Mouse (Mus musculus): ENCODE data around the gene Rex1bd. TPM values are rescaled to one million over a fixed set of nuclear protein-coding genes. Genes with fewer than 3 reads are reported as not detected.
A peak's percentile ranks its signal among the peaks of the same experiment; 100 is the strongest.
"Not testable (repeated sequence)": the region's sequence is repeated elsewhere in the genome, so short reads cannot be mapped to it uniquely, and the experiment has no call there.

Gene Rex1bd
- polyA plus RNA-seq, 1 experiment from 2014 or later, result 115 TPM

GRCm38 (mm10) chr8:70511174-70511573, 4.6 kb upstream of the Rex1bd start:
- H3K9me3 ChIP-seq (replicated peaks); H3K27me3 ChIP-seq (replicated peaks); ATAC-seq (ENCODE audit: insufficient number of reproducible peaks, low FRiP score): not testable (repeated sequence)
- H3K27ac ChIP-seq (ENCODE audit: poor library complexity, severe bottlenecking), result peak overlapping the region; percentile 97; the same call in 1 of the 2 replicates
- peaks cover 58% of the 10 kb centered on the region for H3K36me3 ChIP-seq
- 79% methylated on average over 6 of the region's 6 CpGs for WGBS
- peak overlapping the region; percentile 85 for H3K4me3 ChIP-seq
- H3K4me1 ChIP-seq (replicated peaks), result peaks cover 30% of the 10 kb centered on the region
- peak overlapping the region; percentile 98 for H3K9ac ChIP-seq
- peak overlapping the region; percentile 83 for H3K4me2 ChIP-seq

- no peaks in the 10 kb centered on the region for H3K27me3 ChIP-seq (replicated peaks)
- peak within 1 kb of the TSS; percentile 98 for H3K9ac ChIP-seq
- ATAC-seq (ENCODE audit: insufficient number of reproducible peaks, low FRiP score), result peak; percentile 87
- peaks cover 37% of the 10 kb centered on the region for H3K4me1 ChIP-seq (replicated peaks)
- peak within 1 kb of the TSS; percentile 83 for H3K4me2 ChIP-seq
- peak within 1 kb of the TSS; percentile 85 for H3K4me3 ChIP-seq
- WGBS, result under 1% methylated on average over 74 of the region's 74 CpGs
- peaks cover 50% of the 10 kb centered on the region for H3K36me3 ChIP-seq
- H3K27ac ChIP-seq (ENCODE audit: poor library complexity, severe bottlenecking), result peak within 1 kb of the TSS; percentile 97
- no peaks in the 10 kb centered on the region for H3K9me3 ChIP-seq (replicated peaks)
Measured at GRCm38 (mm10) chr8:70510228-70510915, 3.8 kb upstream of the Rex1bd start, which contains the start of gene Uba52. Gene Uba52, minus strand, starts transcription at chr8:70510801.

DNA sequence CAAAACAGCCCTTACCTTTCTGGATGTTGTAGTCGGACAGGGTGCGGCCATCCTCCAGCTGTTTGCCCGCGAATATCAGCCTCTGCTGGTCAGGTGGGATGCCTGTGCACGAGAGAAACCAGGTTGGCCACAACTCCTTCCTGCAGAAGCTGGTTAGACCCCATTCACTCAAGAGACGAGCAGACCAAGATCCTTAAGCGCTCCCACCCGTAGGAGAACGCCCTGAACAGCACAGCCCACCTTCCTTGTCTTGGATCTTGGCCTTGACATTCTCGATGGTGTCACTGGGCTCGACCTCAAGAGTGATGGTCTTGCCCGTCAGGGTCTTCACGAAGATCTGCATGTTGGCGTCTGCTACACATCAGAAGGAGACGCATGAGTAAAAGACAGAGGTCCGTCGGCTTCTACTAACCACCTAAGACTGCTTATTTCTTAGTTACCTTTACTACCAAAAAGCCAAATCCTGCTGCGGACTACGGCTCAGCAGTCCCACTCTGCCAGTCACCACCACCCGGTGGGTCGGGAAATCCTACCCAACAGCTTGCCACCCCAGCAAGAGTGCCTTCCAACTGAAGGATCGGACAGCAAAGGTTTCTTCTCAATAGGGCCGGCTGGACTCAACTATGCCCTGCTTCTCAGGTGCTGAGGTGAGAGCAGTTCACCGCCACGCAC, 2.9 kb upstream of the Rex1bd start:
- Histone ChIP-seq H3K4me1 (replicated peaks) (peaks cover 38% of the 10 kb centered on the region), H3K36me3 (peaks cover 42% of the 10 kb centered on the region)
- 9% methylated on average over 25 of the region's 25 CpGs for WGBS

GRCm38 (mm10) chr8:70507027-70507393, 458 bp upstream of the Rex1bd start:
- no peak for ATAC-seq (ENCODE audit: insufficient number of reproducible peaks, low FRiP score)
- Histone ChIP-seq H3K4me3 (0 out of 2 replicates have a peak overlapping the region, but pooled peaks have one; percentile 74), H3K4me2 (peak overlapping the region; percentile 82; the same call in 1 of the 2 replicates), H3K36me3 (peaks cover 22% of the 10 kb centered on the region), H3K27me3 (replicated peaks) (peaks cover 22% of the 10 kb centered on the region), H3K9me3 (replicated peaks) (no peaks in the 10 kb centered on the region), H3K27ac (ENCODE audit: poor library complexity, severe bottlenecking) (peak overlapping the region; percentile 31; the same call in 1 of the 2 replicates), H3K9ac (no peak overlapping the region), H3K4me1 (replicated peaks) (peaks cover 46% of the 10 kb centered on the region)
- WGBS, result 54% methylated on average over 5 of the region's 5 CpGs

More for the DNA sequence above, 2.9 kb upstream of the Rex1bd start:
- Histone ChIP-seq H3K27ac (ENCODE audit: poor library complexity, severe bottlenecking) (peak overlapping the region; percentile 97), H3K9ac (peak overlapping the region; percentile 98), H3K4me3 (peak overlapping the region; percentile 85), H3K4me2 (peak overlapping the region; percentile 83), H3K27me3 (replicated peaks) (no peaks in the 10 kb centered on the region), H3K9me3 (replicated peaks) (no peaks in the 10 kb centered on the region)
- ATAC-seq (ENCODE audit: insufficient number of reproducible peaks, low FRiP score), result no peak

DNA sequence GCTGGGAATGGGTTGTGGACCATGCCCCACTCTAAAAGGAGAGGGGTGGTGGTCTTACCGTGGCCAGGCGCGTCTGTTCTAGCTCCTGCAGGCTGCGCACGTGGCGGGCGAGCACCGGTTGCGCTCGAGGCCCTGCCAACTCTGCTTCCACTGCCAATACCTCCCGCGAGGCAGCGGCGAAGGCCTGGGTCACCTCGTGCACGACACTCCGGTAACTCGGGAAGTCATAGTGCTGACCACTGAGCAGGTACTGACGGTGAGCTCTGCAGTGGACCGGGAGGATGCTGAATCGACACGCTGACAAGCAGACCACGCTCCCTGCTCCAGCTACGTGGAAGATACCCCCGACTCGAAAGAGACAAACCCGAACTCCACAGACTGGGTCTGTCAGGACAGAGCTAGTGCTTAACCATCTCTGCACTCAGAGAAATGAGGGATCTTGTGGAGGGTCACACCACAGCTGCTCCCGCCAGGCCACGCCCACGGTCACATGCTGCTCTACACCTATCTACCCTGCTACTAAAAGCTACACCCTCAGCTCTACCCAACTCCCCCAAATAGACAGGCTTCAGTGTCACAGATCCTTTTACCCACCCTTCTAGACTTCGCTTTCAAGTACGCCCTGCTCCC, 739 bp downstream of the Rex1bd start:
- H3K4me1 ChIP-seq (replicated peaks), result peaks cover 50% of the 10 kb centered on the region
- peak; percentile 24 for ATAC-seq (ENCODE audit: insufficient number of reproducible peaks, low FRiP score)
- peaks cover 22% of the 10 kb centered on the region for H3K36me3 ChIP-seq

GRCm38 (mm10) chr8:70504851-70505250, 1.7 kb downstream of the Rex1bd start:
- H3K27ac ChIP-seq (ENCODE audit: poor library complexity, severe bottlenecking), result no peak overlapping the region
- H3K4me1 ChIP-seq (replicated peaks), result peaks cover 57% of the 10 kb centered on the region
- no peak overlapping the region for H3K4me2 ChIP-seq
- no peaks in the 10 kb centered on the region for H3K9me3 ChIP-seq (replicated peaks)
- H3K27me3 ChIP-seq (replicated peaks), result peaks cover 43% of the 10 kb centered on the region
- no peak overlapping the region for H3K9ac ChIP-seq
- peaks cover 22% of the 10 kb centered on the region for H3K36me3 ChIP-seq
- ATAC-seq (ENCODE audit: insufficient number of reproducible peaks, low FRiP score), result no peak
- WGBS, result 73% methylated on average over 3 of the region's 3 CpGs
- H3K4me3 ChIP-seq, result no peak overlapping the region

More for the DNA sequence above, 739 bp downstream of the Rex1bd start:
- 38% methylated on average over 32 of the region's 32 CpGs for WGBS
- H3K27me3 ChIP-seq (replicated peaks), result peaks cover 34% of the 10 kb centered on the region
- no peaks in the 10 kb centered on the region for H3K9me3 ChIP-seq (replicated peaks)
- H3K4me2 ChIP-seq, result peak overlapping the region; percentile 82
- H3K9ac ChIP-seq, result peak overlapping the region; percentile 91
- peak overlapping the region; percentile 91; the same call in 1 of the 2 replicates for H3K27ac ChIP-seq (ENCODE audit: poor library complexity, severe bottlenecking)
- H3K4me3 ChIP-seq, result peak overlapping the region; percentile 74

DNA sequence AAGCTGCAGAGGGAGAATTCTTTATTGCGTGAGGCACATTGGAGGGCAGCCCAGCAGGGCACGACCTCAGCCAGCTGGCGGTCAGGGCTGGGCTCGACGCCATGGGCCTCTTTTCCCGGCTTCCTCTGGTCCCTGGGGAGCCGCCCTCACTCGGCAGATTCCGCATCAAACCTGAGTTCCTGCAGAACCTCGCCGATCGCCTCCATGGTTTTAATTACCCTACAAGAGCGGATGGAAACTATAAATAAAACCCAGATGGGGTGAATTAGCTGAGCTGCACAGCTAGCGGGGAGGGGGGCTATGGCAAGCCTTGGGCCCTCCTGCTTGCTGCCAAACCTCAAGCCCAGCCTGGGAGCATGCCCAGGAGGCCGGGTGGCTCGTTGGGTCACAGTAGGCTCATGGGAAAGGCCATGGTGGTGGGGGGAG, 2.2 kb downstream of the Rex1bd start:
- Histone ChIP-seq H3K9me3 (replicated peaks) (no peaks in the 10 kb centered on the region), H3K4me2 (no peak overlapping the region), H3K9ac (no peak overlapping the region), H3K36me3 (peaks cover 22% of the 10 kb centered on the region), H3K4me3 (no peak overlapping the region), H3K4me1 (replicated peaks) (peaks cover 56% of the 10 kb centered on the region), H3K27ac (ENCODE audit: poor library complexity, severe bottlenecking) (no peak overlapping the region), H3K27me3 (replicated peaks) (peaks cover 49% of the 10 kb centered on the region)
- WGBS, result 69% methylated on average over 16 of the region's 16 CpGs
- ATAC-seq (ENCODE audit: insufficient number of reproducible peaks, low FRiP score), result no peak

DNA sequence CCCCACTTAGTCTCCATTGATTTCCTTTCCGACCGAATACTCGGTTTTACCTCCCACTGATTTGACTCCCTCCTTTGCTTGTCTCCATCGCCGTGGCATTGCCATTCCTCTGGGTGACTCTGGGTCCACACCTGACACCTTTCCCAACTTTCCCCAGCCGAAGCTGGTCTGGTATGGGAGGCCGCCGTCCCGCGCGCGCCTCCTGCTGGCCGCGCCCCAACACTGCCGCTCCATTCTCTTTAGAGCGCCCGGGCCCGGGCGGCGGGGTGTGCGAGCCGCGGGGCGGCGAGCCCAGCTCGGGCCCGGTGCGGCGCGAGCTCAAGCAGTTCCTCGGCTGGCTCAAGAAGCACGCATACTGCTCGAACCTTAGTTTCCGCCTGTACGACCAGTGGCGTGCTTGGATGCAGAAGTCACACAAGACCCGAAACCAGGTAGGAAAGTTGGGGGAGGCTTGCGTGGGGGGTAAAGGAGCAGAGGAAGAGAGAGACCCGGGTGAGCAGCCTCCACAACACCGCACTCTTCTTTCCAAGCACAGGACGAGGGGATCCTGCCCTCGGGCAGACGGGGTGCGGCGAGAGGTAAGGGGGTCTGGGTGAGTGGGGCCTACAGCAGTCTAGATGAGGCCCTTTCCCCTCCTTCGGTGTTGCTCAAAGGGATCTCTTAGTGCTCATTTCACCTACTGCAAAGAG, 3.3 kb downstream of the Rex1bd start:
- 13% methylated on average over 46 of the region's 46 CpGs for WGBS
- peak overlapping the region; percentile 27 for H3K4me2 ChIP-seq
- peaks cover 12% of the 10 kb centered on the region for H3K36me3 ChIP-seq
- no peak for ATAC-seq (ENCODE audit: insufficient number of reproducible peaks, low FRiP score)
- H3K4me3 ChIP-seq, result no peak overlapping the region
- H3K4me1 ChIP-seq (replicated peaks), result peaks cover 46% of the 10 kb centered on the region
- H3K27ac ChIP-seq (ENCODE audit: poor library complexity, severe bottlenecking), result no peak overlapping the region
- H3K9me3 ChIP-seq (replicated peaks), result no peaks in the 10 kb centered on the region
- peaks cover 60% of the 10 kb centered on the region for H3K27me3 ChIP-seq (replicated peaks)
- no peak overlapping the region for H3K9ac ChIP-seq

DNA sequence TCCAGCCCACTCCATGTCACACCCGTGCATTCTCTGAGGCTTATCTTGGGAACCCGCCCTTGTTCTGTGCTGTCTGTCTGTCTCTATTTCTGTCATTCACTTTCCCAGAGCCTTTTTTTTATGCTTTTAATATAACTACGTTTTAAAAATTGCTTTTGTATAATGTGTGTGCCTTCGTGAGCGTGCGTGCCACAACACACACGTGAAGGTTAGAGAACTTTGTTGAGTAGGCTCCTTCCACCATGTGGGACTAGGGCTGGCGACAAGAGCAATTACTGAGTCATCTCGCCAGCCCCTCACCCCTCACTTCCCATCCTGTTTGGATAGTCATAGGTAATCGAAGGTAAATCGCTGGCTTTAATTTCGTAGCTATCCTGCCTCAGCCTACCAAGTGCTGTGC, 4.0 kb downstream of the Rex1bd start:
- H3K9me3 ChIP-seq (replicated peaks), result no peaks in the 10 kb centered on the region
- H3K4me3 ChIP-seq, result peak overlapping the region; percentile 7; the same call in 1 of the 2 replicates
- no peak overlapping the region for H3K27ac ChIP-seq (ENCODE audit: poor library complexity, severe bottlenecking)
- H3K4me2 ChIP-seq, result peak overlapping the region; percentile 53
- ATAC-seq (ENCODE audit: insufficient number of reproducible peaks, low FRiP score), result no peak
- H3K27me3 ChIP-seq (replicated peaks), result peaks cover 66% of the 10 kb centered on the region
- WGBS, result 29% methylated on average over 12 of the region's 12 CpGs
- no peak overlapping the region for H3K9ac ChIP-seq
- H3K4me1 ChIP-seq (replicated peaks), result peaks cover 46% of the 10 kb centered on the region
- peaks cover 6% of the 10 kb centered on the region for H3K36me3 ChIP-seq

GRCm38 (mm10) chr8:70501820-70502529, 4.6 kb downstream of the Rex1bd start:
- Histone ChIP-seq H3K9me3 (replicated peaks) (no peaks in the 10 kb centered on the region), H3K27me3 (replicated peaks) (peaks cover 72% of the 10 kb centered on the region), H3K4me1 (replicated peaks) (peaks cover 44% of the 10 kb centered on the region), H3K36me3 (peaks cover under 1% of the 10 kb centered on the region), H3K4me3 (peak overlapping the region; percentile 7), H3K4me2 (peak overlapping the region; percentile 53), H3K27ac (ENCODE audit: poor library complexity, severe bottlenecking) (no peak overlapping the region), H3K9ac (peak overlapping the region; percentile 43; the same call in 1 of the 2 replicates)
- ATAC-seq (ENCODE audit: insufficient number of reproducible peaks, low FRiP score), result no peak
- 14% methylated on average over 23 of the region's 23 CpGs for WGBS

Data from heart, embryonic 12.5 days (tissue).